Mouse (Mus musculus): ENCODE data around the gene Sh3gl2.

GRCm38 (mm10) chr4:85163313-85163615 lies 41.7 kb upstream of the Sh3gl2 start:
- TF ChIP-seq CTCF (IDR thresholded peaks at IDR 0.05; ENCODE audit: low read depth, low read length) (no peak), GATA1 (IDR thresholded peaks at IDR 0.05; ENCODE audit: borderline replicate concordance, low read length) (no peak)
